Mouse (Mus musculus): ENCODE results near the gene Auts2.
A peak's percentile ranks its signal among the peaks of the same experiment; 100 is the strongest.

The Auts2 gene

DNA sequence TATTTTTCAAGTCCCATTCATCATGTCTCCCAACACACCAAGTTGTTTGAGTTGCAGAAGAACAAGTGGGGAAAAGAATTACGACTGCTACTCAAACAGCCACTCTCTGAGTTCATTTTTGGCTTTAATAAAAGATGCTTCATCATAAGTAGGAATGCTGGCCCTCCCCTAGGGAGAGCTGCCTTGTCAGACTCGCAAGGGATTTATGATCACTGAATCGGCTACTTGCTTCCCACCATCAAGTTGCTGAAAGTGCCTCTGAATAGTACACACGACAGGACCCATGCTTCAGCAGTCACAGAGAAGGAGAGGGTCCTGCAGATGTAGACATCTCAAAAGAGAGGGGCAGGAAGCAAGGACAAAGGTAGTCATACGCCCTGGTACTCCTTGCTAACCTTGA lies 162.9 kb downstream of the Auts2 start:
- no peak for DNase-seq

- DNase-seq: no peak
Observed at GRCm38 (mm10) chr5:132378977-132379376, 164.2 kb downstream of the Auts2 start.

DNA sequence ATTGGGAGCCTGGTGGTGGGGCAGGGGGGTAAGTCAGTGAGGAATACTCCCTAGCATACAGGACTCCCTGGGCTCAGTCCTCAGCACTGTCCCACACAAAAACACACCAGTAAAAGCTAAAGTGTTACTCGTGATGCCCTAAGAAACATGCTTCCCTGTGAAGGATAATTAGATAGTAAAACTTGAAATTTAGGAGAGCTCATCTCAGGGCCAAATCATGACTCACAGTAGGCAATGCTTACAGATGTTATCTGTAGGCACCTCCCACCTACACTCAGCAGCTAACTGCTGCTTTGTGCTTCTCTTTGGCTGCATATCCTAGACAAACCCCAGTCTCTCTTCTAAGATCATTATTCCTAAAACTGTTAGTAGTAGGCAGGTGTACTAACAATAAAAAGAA lies 168.0 kb downstream of the Auts2 start:
- peak; percentile 14 for DNase-seq

GRCm38 (mm10) chr5:132373471-132374075 lies 169.6 kb downstream of the Auts2 start:
- DNase-seq: no peak

- DNase-seq: no peak
Observed at GRCm38 (mm10) chr5:132372605-132373004, 170.5 kb downstream of the Auts2 start.

GRCm38 (mm10) chr5:132368678-132369088 lies 174.5 kb downstream of the Auts2 start:
- DNase-seq: peak; percentile 10

DNA sequence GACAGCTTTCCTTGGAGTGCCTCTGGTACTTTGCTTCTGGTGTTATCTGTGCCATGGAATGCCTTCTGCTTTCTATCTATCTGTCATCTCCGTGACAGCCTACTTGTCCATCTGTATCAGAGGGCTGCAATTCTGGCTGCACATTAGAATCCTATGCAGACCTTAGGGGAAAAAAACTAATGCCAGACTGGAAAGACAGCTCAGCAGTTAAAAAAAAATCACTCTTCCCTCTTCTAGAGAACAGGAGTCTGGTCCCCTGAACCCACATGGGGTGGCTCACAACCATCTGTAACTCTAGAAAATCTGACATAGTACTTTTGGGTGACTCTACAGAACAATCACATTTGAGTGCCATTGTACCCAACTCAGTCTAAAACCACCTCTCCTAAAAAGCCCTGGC lies 181.9 kb downstream of the Auts2 start:
- no peak for DNase-seq

GRCm38 (mm10) chr5:132357726-132358125 lies 185.4 kb downstream of the Auts2 start:
- no peak for DNase-seq

DNA sequence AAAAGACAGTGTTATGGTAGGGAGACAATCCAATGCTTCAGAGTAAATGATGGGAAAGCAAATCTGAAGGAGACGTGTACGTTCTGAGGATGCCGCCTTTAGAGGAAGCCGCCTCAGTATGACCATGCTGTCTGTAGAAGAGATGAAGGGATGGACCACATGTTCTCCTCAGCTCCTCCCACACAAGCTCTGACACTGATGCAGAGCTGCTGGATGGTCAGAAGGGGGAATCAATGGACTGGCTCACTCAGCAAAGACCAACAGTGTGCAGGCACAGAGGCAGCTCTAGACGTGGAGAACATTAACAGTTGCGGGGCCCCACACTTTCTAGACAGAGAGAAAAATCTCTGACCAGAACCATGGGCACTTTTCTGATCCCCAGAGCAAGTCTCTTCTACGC lies 187.2 kb downstream of the Auts2 start:
- DNase-seq: no peak

GRCm38 (mm10) chr5:132352437-132352836 lies 190.7 kb downstream of the Auts2 start:
- DNase-seq: no peak

DNA sequence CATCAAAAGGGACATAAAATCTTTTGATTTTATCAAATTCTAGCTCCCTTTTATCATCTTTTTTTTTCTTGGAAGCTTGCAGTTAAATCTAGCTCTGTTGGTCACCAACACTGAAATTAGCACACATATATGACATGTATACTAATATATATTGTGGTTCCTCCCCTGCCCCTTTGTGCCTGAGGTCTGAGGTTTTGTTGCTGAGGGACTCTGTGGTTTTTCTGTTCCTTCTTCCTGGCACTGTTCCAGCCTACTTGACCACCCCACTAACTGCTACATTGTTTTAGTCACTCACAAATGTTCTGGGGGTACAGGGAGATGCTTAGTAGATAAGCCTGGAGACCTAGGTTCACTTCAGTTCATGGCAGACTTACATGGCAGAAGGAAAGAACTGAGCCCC lies 192.0 kb downstream of the Auts2 start:
- no peak for DNase-seq

GRCm38 (mm10) chr5:132341315-132341714 lies 201.8 kb downstream of the Auts2 start:
- DNase-seq: no peak

- no peak for DNase-seq
Observed at GRCm38 (mm10) chr5:132337677-132338076, 205.5 kb downstream of the Auts2 start.

DNA sequence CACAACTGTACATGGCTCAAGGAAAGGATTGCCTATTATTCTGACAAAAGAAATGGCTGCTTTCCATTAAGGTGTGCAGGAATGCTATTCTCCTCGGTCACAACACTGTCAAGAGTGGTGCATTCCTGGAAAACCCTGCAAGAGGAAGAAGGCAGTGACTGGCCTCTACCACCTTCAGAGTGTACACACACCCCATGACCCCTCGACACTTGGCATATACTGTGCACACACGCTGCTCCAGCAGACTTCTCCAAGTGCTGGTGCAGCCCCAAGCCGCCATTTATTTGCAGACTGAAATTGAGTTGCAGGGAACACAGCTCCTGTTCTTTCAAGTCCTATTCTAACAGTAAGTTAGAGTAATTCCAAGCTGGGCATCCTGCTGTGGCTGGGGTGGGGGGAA lies 207.4 kb downstream of the Auts2 start:
- no peak for DNase-seq

DNA sequence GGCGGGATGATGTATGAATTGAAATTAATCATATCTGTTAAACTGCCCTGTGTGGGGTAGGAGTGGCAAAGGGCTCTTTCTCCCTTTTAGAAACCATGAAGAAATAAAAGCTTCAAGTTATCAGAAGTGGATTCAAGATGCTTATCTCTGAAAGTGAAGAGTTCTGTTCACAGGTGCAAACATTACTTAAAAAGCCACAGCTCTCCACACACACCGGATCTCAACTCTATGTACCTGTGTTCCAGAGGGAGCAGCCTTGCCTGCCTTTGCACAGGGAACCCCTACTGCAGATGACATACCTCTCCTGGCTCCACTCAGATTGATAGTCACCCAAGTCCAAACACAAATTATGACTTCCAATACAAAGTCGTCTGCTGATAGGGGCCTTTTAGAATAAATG lies 208.3 kb downstream of the Auts2 start:
- DNase-seq: no peak

DNA sequence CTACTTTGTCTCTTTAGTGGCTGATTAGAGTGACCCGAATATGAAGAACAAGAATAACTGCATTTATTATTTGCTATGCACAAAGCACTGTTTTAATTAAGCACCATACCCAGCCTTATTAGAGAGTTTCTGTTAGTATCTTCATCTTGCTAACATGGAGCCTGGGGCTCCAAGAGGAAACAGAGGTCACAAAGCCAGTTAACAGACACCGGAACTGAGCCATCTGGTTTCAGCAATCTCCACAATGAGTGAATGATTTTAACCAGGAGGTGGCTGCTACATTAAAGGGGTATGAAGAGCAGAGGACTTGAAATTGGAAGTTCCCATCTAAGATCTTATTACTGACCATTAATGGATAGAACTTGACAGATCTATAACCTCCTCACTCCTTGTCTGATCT lies 209.4 kb downstream of the Auts2 start:
- no peak for DNase-seq

DNA sequence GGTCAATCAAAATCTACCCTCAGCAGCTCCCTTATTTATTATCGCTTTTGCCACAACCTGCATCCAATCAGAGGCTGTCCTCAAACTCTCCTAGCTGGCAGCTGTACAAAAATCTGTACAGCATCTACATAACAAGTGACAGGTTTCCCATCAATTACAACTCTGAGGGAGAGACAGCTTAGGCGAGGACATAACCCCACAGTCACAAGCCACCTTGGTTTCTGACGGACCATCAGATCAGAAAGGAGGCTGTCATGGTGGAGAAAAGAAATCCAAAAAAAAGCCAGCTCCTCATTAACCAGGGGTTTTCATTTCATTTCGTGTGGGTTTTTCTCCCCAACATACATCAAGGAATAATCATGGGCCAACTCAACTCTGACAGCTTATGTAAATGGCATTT lies 210.6 kb downstream of the Auts2 start:
- DNase-seq: no peak

GRCm38 (mm10) chr5:132329171-132329936 lies 213.8 kb downstream of the Auts2 start:
- no peak for DNase-seq

DNA sequence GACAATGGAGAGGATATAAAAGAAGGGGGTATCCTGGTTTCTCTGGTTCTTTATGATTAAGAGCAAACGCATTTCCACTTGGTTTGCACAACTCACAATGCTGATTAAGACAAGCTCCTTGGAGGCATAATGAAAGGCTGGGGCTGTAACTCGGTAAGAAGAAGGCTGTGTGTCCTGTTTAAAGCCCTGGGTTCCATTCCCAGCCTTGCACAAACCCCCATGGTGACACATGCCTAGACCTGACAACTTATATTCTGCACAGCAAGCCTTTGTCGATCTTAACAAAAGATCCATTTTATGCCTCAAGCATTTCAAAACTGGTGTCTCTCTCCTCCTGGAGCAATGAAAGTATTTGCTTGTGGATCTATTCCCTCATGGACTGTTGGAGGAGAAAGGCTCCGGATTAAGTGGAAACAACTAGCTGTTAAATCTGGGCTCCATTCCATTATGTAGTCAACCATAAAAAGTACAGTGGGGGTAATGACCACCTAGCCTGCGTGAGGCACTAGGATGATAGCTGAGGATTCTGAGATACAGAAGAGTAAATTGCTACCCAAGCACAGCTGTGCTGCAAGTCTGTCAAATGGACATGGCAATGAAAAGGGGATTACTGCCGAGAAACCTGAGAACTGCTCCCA lies 218.8 kb downstream of the Auts2 start:
- DNase-seq: no peak

DNA sequence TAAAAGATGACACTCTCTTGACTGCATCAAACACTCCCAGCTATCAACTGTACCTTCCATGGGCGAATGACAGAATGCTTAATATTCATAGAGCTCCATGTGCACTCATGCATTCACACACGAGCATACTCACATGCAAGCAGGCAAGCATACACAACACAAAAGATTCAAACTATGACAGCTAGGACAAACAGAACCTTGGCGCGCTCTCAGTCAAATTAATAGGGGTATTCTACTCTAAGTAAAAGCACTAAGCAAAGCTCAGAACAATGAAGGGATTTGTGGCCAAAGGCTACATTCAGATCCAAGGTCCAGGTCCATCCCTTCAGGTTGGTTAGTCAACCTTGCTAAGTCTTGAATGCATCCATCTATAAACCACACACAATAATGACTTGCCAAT lies 219.5 kb downstream of the Auts2 start:
- DNase-seq: no peak

GRCm38 (mm10) chr5:132322971-132323370 lies 220.2 kb downstream of the Auts2 start:
- no peak for DNase-seq

- DNase-seq: no peak
Observed at GRCm38 (mm10) chr5:132318026-132318765, 224.9 kb downstream of the Auts2 start.

GRCm38 (mm10) chr5:132316897-132317296 lies 226.2 kb downstream of the Auts2 start:
- DNase-seq: no peak

- DNase-seq: no peak
Observed at GRCm38 (mm10) chr5:132314300-132314699, 228.8 kb downstream of the Auts2 start.
